Mouse (Mus musculus) erythroid progenitor cell, adult 5-6 weeks (primary cell): Measurements from ENCODE around the gene Cog5. TPM values are rescaled to one million over a fixed set of nuclear protein-coding genes. Genes with fewer than 3 reads are reported as not detected.
"Not testable (repeated sequence)": the region's sequence is repeated elsewhere in the genome, so short reads cannot be mapped to it uniquely, and the experiment has no call there.

Experiments
- ATAC-seq: replicated peaks from 2 replicates; pipeline ENCODE4 v1.8.0; 2016; ENCODE audit warnings: moderate number of reproducible peaks, mild to moderate bottlenecking, moderate TSS enrichment, inconsistent platforms; ENCODE audit not compliant: poor library complexity, low FRiP score, severe bottlenecking
- total RNA-seq, 2 experiments: library from RNA; stranded (forward) in 1 of 2; stranded (reverse) in 1 of 2; fragments of 150-400 nt in 1 of 2; fragments of 186-747, 209-891 nt in 1 of 2; gene quantifications; 2 replicates each; pipeline versions ENCODE4 v1.2.3 to v1.2.4; 2015 to 2017; ENCODE audit warnings: low replicate concordance in 2 of 2

Cog5 gene
- total RNA-seq (2015; ENCODE audit: low replicate concordance) (16.8 and 24.9 TPM in 2 replicates), total RNA-seq (2017; ENCODE audit: low replicate concordance) (7.0 and 13.5 TPM in 2 replicates)

- ATAC-seq, result peak; percentile 96
Measured at GRCm38 (mm10) chr12:31654197-31654964, at the start of gene Cog5, which contains the start of gene Dus4l. Cog5 (plus strand) TSS chr12:31654869. Dus4l (minus strand) TSS chr12:31654826.

GRCm38 (mm10) chr12:31604894-31605293 is 49.8 kb upstream of the Cog5 start:
- no peak for ATAC-seq

GRCm38 (mm10) chr12:31608138-31608537 is 46.5 kb upstream of the Cog5 start:
- no peak for ATAC-seq

- ATAC-seq, result no peak
Measured at GRCm38 (mm10) chr12:31613353-31613752, 41.3 kb upstream of the Cog5 start.

GRCm38 (mm10) chr12:31620106-31620505 is 34.6 kb upstream of the Cog5 start:
- no peak for ATAC-seq

GRCm38 (mm10) chr12:31625016-31625415 is 29.7 kb upstream of the Cog5 start:
- ATAC-seq, result no peak

- ATAC-seq, result not testable (repeated sequence)
Measured at GRCm38 (mm10) chr12:31628396-31628795, 26.3 kb upstream of the Cog5 start.

- ATAC-seq, result peak; percentile 58
Measured at GRCm38 (mm10) chr12:31633970-31634342, 20.7 kb upstream of the Cog5 start.

GRCm38 (mm10) chr12:31634343-31635239 is 20.1 kb upstream of the Cog5 start, which contains the start of gene Bcap29:
Bcap29 (minus strand) TSS chr12:31634658.
- ATAC-seq, result peak; percentile 87

- no peak for ATAC-seq
Measured at GRCm38 (mm10) chr12:31635240-31635607, 19.4 kb upstream of the Cog5 start.

- no peak for ATAC-seq
Measured at GRCm38 (mm10) chr12:31653611-31654010, 1.1 kb upstream of the Cog5 start.

GRCm38 (mm10) chr12:31654965-31655477 is 352 bp downstream of the Cog5 start:
- ATAC-seq, result peak; percentile 77

- ATAC-seq, result no peak
Measured at GRCm38 (mm10) chr12:31656841-31657240, 2.2 kb downstream of the Cog5 start.

- no peak for ATAC-seq
Measured at GRCm38 (mm10) chr12:31665999-31666398, 11.3 kb downstream of the Cog5 start.

- ATAC-seq, result no peak
Measured at GRCm38 (mm10) chr12:31667187-31667586, 12.5 kb downstream of the Cog5 start.

GRCm38 (mm10) chr12:31686679-31687078 is 32.0 kb downstream of the Cog5 start:
- ATAC-seq, result no peak

GRCm38 (mm10) chr12:31693278-31693677 is 38.6 kb downstream of the Cog5 start:
- ATAC-seq, result no peak

GRCm38 (mm10) chr12:31700623-31701347 is 46.1 kb downstream of the Cog5 start:
- no peak for ATAC-seq

- no peak for ATAC-seq
Measured at GRCm38 (mm10) chr12:31701411-31701810, 46.7 kb downstream of the Cog5 start.

GRCm38 (mm10) chr12:31703904-31704303 is 49.2 kb downstream of the Cog5 start:
- ATAC-seq, result no peak
